Comparison of ENCODE assay signal across 21 mouse cellular contexts in genomic region chrX:40007232-40007814, GRCm38 (mm10).
DNase-seq lines count a peak whose midpoint lies in the region; ATAC-seq and TF ChIP-seq lines count a peak whose summit lies in the region.
"Had no signal": no experiment of that assay in that cellular context is flagged by ENCODE, and none has a peak within 500 bp of the region (broad histone marks: within the 10 kb centered on the region; RNA-seq: fewer than 3 reads in every experiment).

No protein-coding gene starts in this region.

- H3K4me3 ChIP-seq in kidney, embryonic 15.5 days (replicated peaks): no peak overlapping the region
- H3K4me3 ChIP-seq in kidney, adult 2 months (ENCODE audit: insufficient read depth, low read depth, low read length): no peak overlapping the region
- no peak overlapping the region for H3K4me3 ChIP-seq in kidney, postnatal 0 days (replicated peaks; ENCODE audit: low read depth, low read length)
- no peak overlapping the region for H3K4me3 ChIP-seq in G1E (ENCODE audit: low read depth, low read length)
- no peak overlapping the region for H3K4me3 ChIP-seq in forebrain, embryonic 11.5 days (ENCODE audit: low read depth, low read length)
- H3K4me3 ChIP-seq: embryonic facial prominence, embryonic 10.5 days; embryonic facial prominence, embryonic 12.5 days; forebrain, embryonic 12.5 days had no signal

- H3K4me2 ChIP-seq in kidney, embryonic 15.5 days: no peak overlapping the region
- no peak overlapping the region for H3K4me2 ChIP-seq in kidney, postnatal 0 days (ENCODE audit: low read length)
- H3K4me2 ChIP-seq in forebrain, embryonic 11.5 days (ENCODE audit: low read depth, low read length, severe bottlenecking): no peak overlapping the region
- H3K4me2 ChIP-seq: embryonic facial prominence, embryonic 12.5 days; forebrain, embryonic 12.5 days had no signal

- H3K4me1 ChIP-seq in kidney, embryonic 15.5 days: no peaks in the 10 kb centered on the region
- no peaks in the 10 kb centered on the region for H3K4me1 ChIP-seq in kidney, adult 2 months (ENCODE audit: control insufficient read depth, insufficient read depth, low read length)
- H3K4me1 ChIP-seq in kidney, postnatal 0 days (replicated peaks; ENCODE audit: insufficient read depth, low read length): no peaks in the 10 kb centered on the region
- H3K4me1 ChIP-seq in G1E (ENCODE audit: insufficient read depth, low read depth, low read length): peaks cover 38% of the 10 kb centered on the region
- no peaks in the 10 kb centered on the region for H3K4me1 ChIP-seq in forebrain, embryonic 11.5 days (replicated peaks; ENCODE audit: control insufficient read depth, insufficient read depth, low read length)
- H3K4me1 ChIP-seq: embryonic facial prominence, embryonic 10.5 days; embryonic facial prominence, embryonic 12.5 days; forebrain, embryonic 12.5 days had no signal

- H3K27ac ChIP-seq in kidney, embryonic 15.5 days: no peak overlapping the region
- H3K27ac ChIP-seq in kidney, adult 2 months (ENCODE audit: insufficient read depth, low read depth, low read length): no peak overlapping the region
- H3K27ac ChIP-seq in kidney, postnatal 0 days: no peak overlapping the region
- H3K27ac ChIP-seq in forebrain, embryonic 11.5 days (ENCODE audit: low read depth, low read length): no peak overlapping the region
- H3K27ac ChIP-seq: embryonic facial prominence, embryonic 10.5 days; embryonic facial prominence, embryonic 12.5 days; forebrain, embryonic 12.5 days had no signal

- no peaks in the 10 kb centered on the region for H3K27me3 ChIP-seq in kidney, embryonic 15.5 days
- H3K27me3 ChIP-seq in kidney, adult 2 months (replicated peaks; ENCODE audit: control insufficient read depth, insufficient read depth, low read length): no peaks in the 10 kb centered on the region
- no peaks in the 10 kb centered on the region for H3K27me3 ChIP-seq in kidney, postnatal 0 days (ENCODE audit: insufficient read depth, low read length)
- no peaks in the 10 kb centered on the region for H3K27me3 ChIP-seq in G1E (ENCODE audit: insufficient read depth, low read length)
- no peaks in the 10 kb centered on the region for H3K27me3 ChIP-seq in forebrain, embryonic 11.5 days (ENCODE audit: control insufficient read depth, insufficient read depth, low read length)
- H3K27me3 ChIP-seq: embryonic facial prominence, embryonic 12.5 days; forebrain, embryonic 12.5 days had no signal

- WGBS in kidney, embryonic 15.5 days: 54% methylated on average over 2 of the region's 2 CpGs
- 54% methylated on average over 2 of the region's 2 CpGs for WGBS in kidney, adult 2 months
- 55% methylated on average over 2 of the region's 2 CpGs for WGBS in kidney, postnatal 0 days
- WGBS in forebrain, embryonic 11.5 days: 93% methylated on average over 2 of the region's 2 CpGs

- peak; percentile 83 for ATAC-seq in kidney, embryonic 15.5 days (replicated peaks; ENCODE audit: low FRiP score)
- no peak for ATAC-seq in kidney, postnatal 0 days (replicated peaks; ENCODE audit: low FRiP score, low read depth)
- peak; percentile 73 for ATAC-seq in G1E (ENCODE audit: extremely low read depth, insufficient number of reproducible peaks, low FRiP score, poor library complexity, severe bottlenecking)
- ATAC-seq in forebrain, embryonic 11.5 days (replicated peaks; ENCODE audit: low FRiP score): no peak
- ATAC-seq: activated CD4-positive, CD25-positive, alpha-beta regulatory T cell, adult 4 months; forebrain, embryonic 14.5 days; forebrain, embryonic 16.5 days; Patski had no signal

- no peak for TF ChIP-seq POLR2A in kidney, adult 2 months (IDR thresholded peaks at IDR 0.05; ENCODE audit: low read depth, low read length)

- H3K9ac ChIP-seq in kidney, embryonic 15.5 days: no peak overlapping the region
- no peak overlapping the region for H3K9ac ChIP-seq in kidney, postnatal 0 days (ENCODE audit: low read depth, low read length)
- no peak overlapping the region for H3K9ac ChIP-seq in forebrain, embryonic 11.5 days (ENCODE audit: low read length)
- H3K9ac ChIP-seq: embryonic facial prominence, embryonic 12.5 days; forebrain, embryonic 12.5 days had no signal

- no peak for DNase-seq in kidney, adult 2 months
- peak; percentile 29 for DNase-seq in kidney, postnatal 0 days (ENCODE audit: low spot score)
- no peak for DNase-seq in kidney, adult 18-20 months
- peak; percentile 1 for DNase-seq in G1E (ENCODE audit: low spot score)
- no peak for DNase-seq in forebrain, embryonic 11.5 days (ENCODE audit: low spot score)
- DNase-seq: adrenal gland, adult 8-10 months; adrenal gland, postnatal 14 days; adrenal gland, postnatal 36 days; cerebellum, adult 11-12 months; cerebellum, adult 2 months; cerebellum, adult 9-10 months; cerebellum, postnatal 10 days; cerebellum, postnatal 25 days had no signal

- no peak for TF ChIP-seq CTCF in kidney, adult 2 months (conservative IDR thresholded peaks at IDR 0.05; ENCODE audit: insufficient read depth, insufficient read length, low read depth, low read length)
- TF ChIP-seq CTCF in kidney, postnatal 0 days (IDR thresholded peaks at IDR 0.05; ENCODE audit: low read depth): no peak
- no peak for TF ChIP-seq CTCF in G1E (IDR thresholded peaks at IDR 0.05; ENCODE audit: low read depth, low read length)

- no peaks in the 10 kb centered on the region for H3K36me3 ChIP-seq in kidney, embryonic 15.5 days
- H3K36me3 ChIP-seq in kidney, adult 2 months (ENCODE audit: control insufficient read depth, insufficient read depth, low read length): no peaks in the 10 kb centered on the region
- H3K36me3 ChIP-seq in kidney, postnatal 0 days (ENCODE audit: insufficient read depth, low read length): no peaks in the 10 kb centered on the region
- H3K36me3 ChIP-seq in G1E (replicated peaks): no peaks in the 10 kb centered on the region
- no peaks in the 10 kb centered on the region for H3K36me3 ChIP-seq in forebrain, embryonic 11.5 days (ENCODE audit: control insufficient read depth, insufficient read depth, low read length)
- H3K36me3 ChIP-seq: embryonic facial prominence, embryonic 10.5 days; embryonic facial prominence, embryonic 12.5 days; forebrain, embryonic 12.5 days had no signal

- no peaks in the 10 kb centered on the region for H3K9me3 ChIP-seq in kidney, embryonic 15.5 days (replicated peaks)
- no peaks in the 10 kb centered on the region for H3K9me3 ChIP-seq in kidney, postnatal 0 days (replicated peaks; ENCODE audit: low read length)
- H3K9me3 ChIP-seq in G1E (replicated peaks): no peaks in the 10 kb centered on the region
- no peaks in the 10 kb centered on the region for H3K9me3 ChIP-seq in forebrain, embryonic 11.5 days (ENCODE audit: control insufficient read depth, low read length)
- H3K9me3 ChIP-seq: embryonic facial prominence, embryonic 10.5 days; embryonic facial prominence, embryonic 12.5 days; forebrain, embryonic 12.5 days had no signal

Comparison
In these comparisons a context has a peak if more than half of its experiments do, and no peak if none do; other contexts are left out.
1. ATAC-seq: peak in kidney, embryonic 15.5 days (single experiment) and G1E (single experiment); none in kidney, postnatal 0 days (single experiment) and forebrain, embryonic 11.5 days (single experiment).
2. DNase-seq: peak in kidney, postnatal 0 days (single experiment) and G1E (single experiment); none in kidney, adult 2 months (single experiment), kidney, adult 18-20 months (single experiment) and forebrain, embryonic 11.5 days (single experiment).